Mouse (Mus musculus) frontal cortex, postnatal 10 days (tissue): ENCODE data around the gene Hoxa9.

Experiments
- DNase-seq, 2 experiments: peaks; one replicate each; pipeline ENCODE4 v3.0.0; 2022; ENCODE audit warnings: low spot score in 2 of 2, mixed read lengths in 1 of 2

The Hoxa9 gene

DNA sequence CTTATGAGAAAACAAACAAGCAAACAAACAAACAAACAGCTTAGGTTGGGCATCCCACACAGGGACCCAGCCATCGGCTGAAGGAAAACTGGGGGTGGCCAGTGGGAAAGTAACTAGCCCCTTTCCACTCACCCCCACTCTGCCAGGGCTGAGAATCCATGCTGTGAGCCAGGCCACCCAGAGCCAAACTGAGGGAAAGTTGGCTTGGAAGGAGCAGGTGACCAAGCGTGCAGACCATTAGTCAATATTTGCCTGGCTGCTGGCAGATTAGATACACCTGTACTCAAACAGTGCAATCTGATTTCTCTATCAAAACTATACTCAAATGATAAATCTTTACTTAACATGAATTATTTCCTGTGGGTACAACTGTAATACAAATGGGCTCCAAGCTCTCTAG is 48.9 kb downstream of the Hoxa9 start:
- DNase-seq = no peak

DNA sequence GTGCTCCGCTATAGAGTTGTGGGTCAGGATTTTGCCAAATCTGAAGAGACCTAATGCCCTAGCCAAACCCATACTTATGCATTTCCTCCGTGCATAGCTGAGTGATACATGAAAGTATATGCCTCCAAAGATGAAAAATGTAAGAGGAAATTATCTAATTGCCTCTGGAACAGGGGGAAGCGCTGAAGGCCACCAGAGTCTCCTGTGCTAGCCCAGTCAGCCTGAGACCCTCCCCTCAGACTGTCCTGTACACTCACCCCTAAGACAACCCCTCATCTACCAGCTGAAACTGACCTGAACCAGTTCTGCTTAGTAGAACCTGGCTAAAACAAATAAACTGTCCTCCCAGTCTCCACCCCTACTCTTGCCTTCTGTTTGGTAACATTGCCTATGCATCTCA is 50.2 kb downstream of the Hoxa9 start:
- no peak for DNase-seq

- no peak for DNase-seq
Measured at GRCm38 (mm10) chr6:52180213-52180710, 50.6 kb downstream of the Hoxa9 start.

DNA sequence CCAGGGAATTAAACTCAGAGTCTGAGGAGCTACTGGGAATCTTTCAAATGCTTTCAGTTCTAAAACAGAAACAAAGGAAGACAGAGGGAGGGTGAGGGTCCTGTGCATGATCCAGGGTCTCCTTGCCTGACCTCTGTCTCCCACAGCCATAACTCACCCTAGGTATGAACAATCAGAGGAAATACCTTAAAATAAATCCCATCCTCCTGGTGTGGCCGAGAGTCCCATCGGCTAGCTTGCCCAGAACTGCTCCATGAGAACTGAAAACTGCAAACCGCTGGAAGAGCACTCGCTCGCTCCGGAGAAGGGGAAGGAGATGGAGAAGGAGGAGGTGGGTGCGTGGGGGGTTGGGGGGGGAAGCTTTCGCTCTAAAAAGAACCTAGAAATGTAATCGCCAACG is 51.2 kb downstream of the Hoxa9 start:
- DNase-seq = no peak

GRCm38 (mm10) chr6:52178918-52179665 is 51.8 kb downstream of the Hoxa9 start:
- no peak for DNase-seq

DNA sequence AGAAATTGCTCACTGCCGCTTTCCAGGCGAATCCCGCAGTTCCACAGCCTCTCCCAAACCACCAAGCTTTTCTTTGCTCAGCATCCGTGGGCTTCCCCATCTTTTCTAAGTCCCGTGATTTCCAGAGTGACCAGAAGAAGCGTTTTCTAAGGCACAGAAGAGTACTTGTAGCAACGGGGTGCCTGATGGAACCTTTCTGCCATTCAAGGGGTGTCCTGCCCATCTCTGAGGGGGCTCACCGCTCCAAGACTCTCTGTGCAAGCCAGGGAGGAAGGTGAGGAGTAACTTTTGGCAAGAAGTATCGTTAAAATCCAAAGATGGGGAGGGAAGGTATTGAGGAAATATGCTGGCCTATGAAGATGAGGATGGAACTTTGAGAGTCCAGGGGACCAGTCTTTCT is 53.1 kb downstream of the Hoxa9 start:
- DNase-seq = no peak

DNA sequence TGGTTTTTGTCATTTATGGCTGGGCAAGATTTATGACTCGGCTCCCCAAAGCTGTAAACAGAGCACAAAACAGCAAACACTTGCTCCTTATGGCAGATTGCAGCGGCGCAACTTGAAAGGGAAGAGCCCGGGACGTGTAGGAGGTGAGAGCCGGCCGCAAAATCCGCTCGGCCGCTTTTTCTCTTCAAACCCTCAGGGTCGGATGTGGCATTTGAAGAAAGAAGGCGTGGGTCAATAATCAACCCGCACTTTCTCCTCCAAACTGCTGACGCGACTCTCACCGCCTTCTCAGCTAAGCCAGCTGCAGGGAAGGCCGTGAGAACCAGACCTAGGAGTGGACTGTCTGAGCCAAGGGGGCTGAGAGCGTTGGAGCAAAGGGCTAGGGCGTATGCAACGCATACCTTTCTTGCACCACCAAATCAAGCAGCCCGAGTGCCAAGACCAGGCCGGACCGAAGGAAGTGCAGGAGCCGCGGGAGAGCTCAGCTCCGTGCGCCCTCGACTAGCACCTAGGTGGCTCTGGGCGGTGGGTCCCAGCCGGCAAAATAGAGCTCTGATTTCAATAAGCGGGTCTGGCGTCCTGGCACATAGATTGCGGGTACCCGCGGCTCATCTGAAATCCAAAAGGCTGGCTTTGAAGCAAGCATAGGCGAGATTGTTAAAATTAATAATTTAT is 53.7 kb downstream of the Hoxa9 start, which contains the start of gene 5730596B20Rik:
5730596B20Rik (plus strand) TSS at position 438 of the 675 bp plus-strand sequence.
- no peak for DNase-seq

GRCm38 (mm10) chr6:52176391-52176790 is 54.5 kb downstream of the Hoxa9 start:
- DNase-seq = no peak

GRCm38 (mm10) chr6:52175864-52176263 is 55.0 kb downstream of the Hoxa9 start:
- no peak for DNase-seq

GRCm38 (mm10) chr6:52174968-52175751 is 55.7 kb downstream of the Hoxa9 start:
- no peak for DNase-seq

GRCm38 (mm10) chr6:52173648-52174047 is 57.2 kb downstream of the Hoxa9 start:
- DNase-seq = no peak
